Mouse (Mus musculus): ENCODE results near the gene Zfp953.
"Not testable (repeated sequence)": the region's sequence is repeated elsewhere in the genome, so short reads cannot be mapped to it uniquely, and the experiment has no call there.

Gene Zfp953

GRCm38 (mm10) chr13:67360131-67360744 lies at the start of gene Zfp953, which contains the start of gene Gm28044:
Gene Zfp953 (minus strand): TSS chr13:67360605.
Gene Gm28044 (minus strand): TSS chr13:67360536.
- peak; percentile 85 for DNase-seq (ENCODE audit: low read depth, low spot score)

- DNase-seq (ENCODE audit: low read depth, low spot score) = peak; percentile 55
Observed at GRCm38 (mm10) chr13:67399183-67399903, 38.9 kb upstream of the Zfp953 start, which contains the start of gene Zfp429. Gene Zfp429 (minus strand): TSS chr13:67399819.

- DNase-seq (ENCODE audit: low read depth, low spot score) = not testable (repeated sequence)
Observed at GRCm38 (mm10) chr13:67376255-67376654, 15.8 kb upstream of the Zfp953 start.

- DNase-seq (ENCODE audit: low read depth, low spot score) = peak; percentile 27
Observed at GRCm38 (mm10) chr13:67375050-67375911, 14.9 kb upstream of the Zfp953 start, which contains the start of the genes Gm28041 and Zfp456. Gene Gm28041 (minus strand): TSS chr13:67375733. Gene Zfp456 (minus strand): TSS chr13:67375810.

GRCm38 (mm10) chr13:67351854-67352253 lies 8.6 kb downstream of the Zfp953 start:
- no peak for DNase-seq (ENCODE audit: low read depth, low spot score)

GRCm38 (mm10) chr13:67343422-67343821 lies 17.0 kb downstream of the Zfp953 start:
- DNase-seq (ENCODE audit: low read depth, low spot score) = no peak

GRCm38 (mm10) chr13:67332877-67333276 lies 27.5 kb downstream of the Zfp953 start:
- no peak for DNase-seq (ENCODE audit: low read depth, low spot score)

- DNase-seq (ENCODE audit: low read depth, low spot score) = peak; percentile 92
Observed at GRCm38 (mm10) chr13:67332019-67332724, 28.2 kb downstream of the Zfp953 start, which contains the start of gene Zfp595. Gene Zfp595 (minus strand): TSS chr13:67332570.

GRCm38 (mm10) chr13:67306718-67307117 lies 53.7 kb downstream of the Zfp953 start:
- no peak for DNase-seq (ENCODE audit: low read depth, low spot score)

- peak; percentile 96 for DNase-seq (ENCODE audit: low read depth, low spot score)
Observed at GRCm38 (mm10) chr13:67305822-67306672, 54.4 kb downstream of the Zfp953 start, which contains the start of gene Zfp457. Gene Zfp457 (minus strand): TSS chr13:67306485.

Data from telencephalon, adult 2 months (tissue).